Mouse (Mus musculus) embryonic facial prominence, embryonic 14.5 days (tissue): Measurements from ENCODE around the gene Mlph. TPM values are rescaled to one million over a fixed set of nuclear protein-coding genes. Genes with fewer than 3 reads are reported as not detected.

Source experiments
- ATAC-seq: fragments of 200-750 bp; cut with Nextera tagmentation; 2 replicates; pipeline ENCODE4 v1.8.0; 2017; ENCODE audit warnings: low read depth, moderate number of reproducible peaks, moderate TSS enrichment
- DNase-seq: peaks from one replicate; pipeline ENCODE4 v3.0.0-alpha.2; 2015; ENCODE audit warnings: low spot score
- H3K27ac ChIP-seq: fragments of 300-500 bp; sonication (generic); replicated peaks from 2 replicates; pipeline ENCODE4 v1.5.1; 2014; ENCODE audit warnings: low read depth, mild to moderate bottlenecking, low read length, moderate library complexity
- H3K27me3 ChIP-seq: fragments of 300-500 bp; sonication (generic); replicated peaks from 2 replicates; pipeline ENCODE4 v1.6.1; 2014; ENCODE audit warnings: low read length; ENCODE audit not compliant: control insufficient read depth, insufficient read depth
- H3K36me3 ChIP-seq: fragments of 300-500 bp; sonication (generic); 2 replicates; pipeline ENCODE4 v1.6.1; 2014; ENCODE audit warnings: low read length, mixed read lengths; ENCODE audit not compliant: control insufficient read depth, insufficient read depth
- H3K4me1 ChIP-seq: fragments of 300-500 bp; sonication (generic); 2 replicates; pipeline ENCODE4 v1.6.1; 2014; ENCODE audit warnings: antibody characterized with exemption, low read length; ENCODE audit not compliant: control insufficient read depth, insufficient read depth
- H3K4me2 ChIP-seq: fragments of 300-500 bp; sonication (generic); 2 replicates; pipeline ENCODE4 v1.6.1; 2014; ENCODE audit warnings: low read depth, mild to moderate bottlenecking, low read length, moderate library complexity, mixed read lengths
- H3K4me3 ChIP-seq: fragments of 300-500 bp; sonication (generic); 2 replicates; pipeline ENCODE4 v1.5.1; 2014; ENCODE audit warnings: low read depth, mild to moderate bottlenecking, low read length
- H3K9ac ChIP-seq: fragments of 300-500 bp; sonication (generic); 2 replicates; pipeline ENCODE4 v1.6.1; 2014; ENCODE audit warnings: low read depth, mild to moderate bottlenecking, low read length, moderate library complexity, mixed read lengths
- H3K9me3 ChIP-seq: fragments of 300-500 bp; sonication (generic); 2 replicates; pipeline ENCODE4 v1.6.1; 2016; ENCODE audit warnings: low read length; ENCODE audit not compliant: control insufficient read depth
- WGBS: fragments of 180-500 bp; shearing (Covaris S2); extraction: QIAGEN DNeasy Blood & Tissue Kit; methylation state at CpG from one replicate; pipeline ENCODE4 v1.1.7; 2014; 5-methylcytosine and 5-hydroxymethylcytosine counted together
- polyA plus RNA-seq: library from polyadenylated mRNA; unstranded; fragments of >200 nt; fragmentation: Nextera tagmentation; extraction: Ambion mirVana; gene quantifications from 2 replicates; pipeline ENCODE4 v1.2.1, GENCODE M21; 2014

The Mlph gene
- polyA plus RNA-seq, 1 experiment from 2014 or later: 0.86 TPM

DNA sequence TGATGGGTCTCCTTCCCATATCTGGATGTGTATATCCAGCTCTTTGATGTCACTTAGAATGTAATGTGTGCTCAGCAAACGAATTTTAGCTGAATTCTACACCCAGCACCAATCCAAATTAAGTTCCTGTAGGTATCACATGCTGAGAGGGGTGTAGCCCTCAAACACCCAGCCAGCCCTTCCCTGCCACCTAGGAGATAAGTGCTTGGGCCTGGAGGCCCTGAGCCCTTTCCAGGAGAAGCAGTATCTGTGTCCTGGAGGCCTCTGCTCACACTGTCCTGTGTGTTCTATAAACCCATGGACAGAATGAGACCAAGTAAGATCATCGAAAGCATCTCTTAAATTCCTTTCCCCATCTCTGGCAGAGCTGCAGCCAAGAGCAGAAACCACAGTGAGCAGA is 32.4 kb downstream of the Mlph start:
- H3K4me2 ChIP-seq: no peak overlapping the region
- H3K4me3 ChIP-seq: no peak overlapping the region
- no peak overlapping the region for H3K9ac ChIP-seq
- no peak overlapping the region for H3K27ac ChIP-seq
- no peak for DNase-seq
- H3K9me3 ChIP-seq: no peaks in the 10 kb centered on the region
- H3K4me1 ChIP-seq: no peaks in the 10 kb centered on the region
- no peaks in the 10 kb centered on the region for H3K27me3 ChIP-seq
- no peak for ATAC-seq
- no peaks in the 10 kb centered on the region for H3K36me3 ChIP-seq
- WGBS: 76% methylated on average over 2 of the region's 2 CpGs

DNA sequence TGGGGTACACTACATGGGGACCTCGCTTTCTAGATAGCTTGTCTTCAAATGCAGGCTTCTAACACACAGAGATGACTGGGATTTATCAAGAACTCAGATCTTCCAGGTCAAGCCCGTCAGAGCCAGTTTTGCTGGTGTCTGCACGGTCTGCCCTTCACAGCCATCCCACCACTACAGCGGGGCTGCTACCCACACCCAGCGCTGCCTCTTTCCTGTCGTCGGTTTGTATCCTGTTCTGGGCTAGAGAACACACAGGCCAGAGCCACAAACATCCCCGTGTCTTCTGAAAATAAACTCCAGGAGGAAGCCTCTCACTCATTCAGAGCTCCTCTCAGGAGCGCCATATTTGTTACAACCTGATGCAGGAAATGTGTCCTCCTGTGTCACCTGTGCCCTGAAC is 34.4 kb downstream of the Mlph start:
- DNase-seq: no peak
- Histone ChIP-seq H3K4me1 (0 out of 2 replicates have a peak, but pooled peaks cover 5% of the 10 kb centered on the region), H3K27me3 (no peaks in the 10 kb centered on the region), H3K9me3 (no peaks in the 10 kb centered on the region), H3K9ac (no peak overlapping the region), H3K27ac (no peak overlapping the region), H3K4me3 (no peak overlapping the region), H3K36me3 (no peaks in the 10 kb centered on the region), H3K4me2 (no peak overlapping the region)
- WGBS: 64% methylated on average over 9 of the region's 9 CpGs
- ATAC-seq: no peak

DNA sequence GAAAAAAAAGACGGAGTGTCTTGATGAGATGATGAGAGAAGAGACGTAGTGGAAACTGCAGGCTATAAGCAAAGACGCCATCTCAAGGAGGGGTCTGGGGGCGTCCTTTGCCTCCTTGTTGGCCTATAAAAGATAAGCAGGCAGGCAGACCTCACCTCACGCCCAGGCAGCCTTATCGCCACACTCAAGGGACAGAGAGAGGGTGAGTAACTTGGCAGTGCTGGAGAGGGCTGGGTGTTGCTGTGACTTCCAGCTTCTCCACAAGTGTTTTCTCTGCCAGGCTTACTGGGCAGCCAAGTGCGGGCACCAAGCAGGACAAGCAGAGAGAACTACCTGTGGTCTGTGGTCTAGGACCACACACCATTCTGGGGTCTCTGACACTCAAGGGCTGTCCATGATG is 36.8 kb downstream of the Mlph start:
- ATAC-seq: no peak
- H3K4me3 ChIP-seq: no peak overlapping the region
- WGBS: 88% methylated on average over 7 of the region's 7 CpGs

DNA sequence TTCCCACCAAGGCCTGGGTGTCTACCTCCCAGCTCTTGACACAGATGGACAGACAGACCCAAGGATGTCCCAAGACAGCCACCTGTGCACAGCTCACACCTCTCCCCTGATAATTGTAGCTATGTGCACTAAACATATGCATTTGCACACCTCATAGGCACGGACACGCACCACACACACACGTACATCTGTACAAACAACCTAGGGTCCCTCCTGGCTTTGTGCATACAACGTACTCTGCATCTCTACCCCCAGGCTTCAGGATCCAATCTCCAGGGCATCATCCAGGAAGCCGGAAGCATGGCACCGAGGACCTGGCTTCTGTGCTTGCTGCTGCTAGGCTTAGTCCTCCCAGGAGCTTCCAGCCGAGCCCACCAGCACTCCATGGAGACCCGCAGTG is 37.9 kb downstream of the Mlph start, which contains the start of gene Prlh:
Gene Prlh, plus strand, starts transcription at position 301 of the 400 bp plus-strand sequence.
- 80% methylated on average over 8 of the region's 8 CpGs for WGBS

More for the DNA sequence above, 36.8 kb downstream of the Mlph start:
- no peak for DNase-seq
- Histone ChIP-seq H3K27me3 (no peaks in the 10 kb centered on the region), H3K4me2 (no peak overlapping the region), H3K36me3 (no peaks in the 10 kb centered on the region), H3K9ac (no peak overlapping the region), H3K4me1 (0 out of 2 replicates have a peak, but pooled peaks cover 5% of the 10 kb centered on the region), H3K9me3 (no peaks in the 10 kb centered on the region), H3K27ac (no peak overlapping the region)

DNA sequence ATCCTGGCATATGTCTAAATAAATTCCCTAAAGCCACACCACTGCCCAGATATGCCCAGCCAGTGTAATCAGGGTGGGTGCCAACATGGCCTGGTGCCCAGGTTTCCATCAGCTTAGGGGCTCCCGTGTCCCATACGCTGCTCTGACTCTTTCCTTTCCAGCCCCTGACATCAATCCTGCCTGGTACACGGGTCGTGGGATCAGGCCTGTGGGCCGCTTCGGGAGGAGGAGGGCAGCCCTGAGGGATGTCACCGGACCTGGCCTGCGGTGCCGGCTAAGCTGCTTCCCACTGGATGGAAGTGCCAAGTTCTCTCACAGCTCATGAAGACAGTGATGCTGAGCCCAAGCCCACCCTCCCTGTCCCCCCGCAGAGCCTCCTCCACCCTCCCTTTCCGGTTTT is 38.8 kb downstream of the Mlph start:
- ATAC-seq (no peak; the same call in 1 of the 2 replicates), DNase-seq (peak; percentile 12)
- Histone ChIP-seq H3K27me3 (no peaks in the 10 kb centered on the region), H3K9me3 (no peaks in the 10 kb centered on the region), H3K4me2 (no peak overlapping the region), H3K4me3 (no peak overlapping the region), H3K27ac (no peak overlapping the region), H3K36me3 (no peaks in the 10 kb centered on the region), H3K9ac (no peak overlapping the region), H3K4me1 (0 out of 2 replicates have a peak, but pooled peaks cover 5% of the 10 kb centered on the region)
- 64% methylated on average over 10 of the region's 11 CpGs for WGBS

More for the DNA sequence above, 37.9 kb downstream of the Mlph start, which contains the start of gene Prlh:
- DNase-seq: no peak
- no peaks in the 10 kb centered on the region for H3K9me3 ChIP-seq
- H3K27me3 ChIP-seq: no peaks in the 10 kb centered on the region
- no peaks in the 10 kb centered on the region for H3K36me3 ChIP-seq
- H3K4me1 ChIP-seq: 0 out of 2 replicates have a peak, but pooled peaks cover 5% of the 10 kb centered on the region
- no peak for ATAC-seq
- no peak within 1 kb of the TSS for H3K27ac ChIP-seq
- no peak within 1 kb of the TSS for H3K4me3 ChIP-seq
- H3K4me2 ChIP-seq: no peak within 1 kb of the TSS
- no peak within 1 kb of the TSS for H3K9ac ChIP-seq

DNA sequence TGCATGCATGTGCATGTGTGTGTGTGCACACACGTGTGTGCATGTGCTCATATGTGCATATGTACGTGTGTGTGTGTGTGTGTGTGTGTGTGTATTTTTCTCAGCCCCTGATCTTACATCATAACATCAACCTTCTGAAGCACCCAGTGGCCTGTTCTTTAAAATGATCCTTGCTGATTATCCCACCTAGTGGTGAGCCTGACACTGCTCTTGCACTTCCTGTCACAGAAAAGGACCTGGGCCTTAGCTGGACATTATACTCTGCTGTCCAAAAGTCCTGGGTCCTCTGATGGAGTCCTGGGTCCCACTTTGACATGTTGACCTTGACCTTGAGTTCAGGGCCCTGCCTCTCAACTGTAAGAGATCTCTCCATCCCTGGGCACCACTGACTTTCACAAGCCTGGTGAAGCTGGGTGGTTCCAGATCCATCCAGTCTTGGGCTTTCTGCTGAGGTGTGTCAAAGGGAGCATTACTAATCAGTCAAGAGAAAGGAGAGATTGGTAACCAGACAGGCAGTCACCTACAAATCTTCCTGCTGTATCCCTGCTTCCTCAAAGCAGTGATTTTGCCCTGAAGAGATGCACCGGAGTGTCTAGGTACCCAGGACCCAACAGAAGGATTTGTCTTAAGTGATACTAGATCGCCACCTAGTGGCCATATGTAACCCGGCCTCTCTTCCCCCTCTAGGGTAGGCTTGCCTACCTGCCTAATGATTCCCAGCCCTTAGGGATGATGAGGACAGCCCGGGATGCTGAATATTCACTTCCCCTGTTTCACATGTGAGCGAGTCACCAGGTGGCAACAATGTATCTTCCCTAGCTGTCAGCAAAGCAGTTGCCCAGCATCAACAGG is 41.6 kb downstream of the Mlph start:
- Histone ChIP-seq H3K27ac (no peak overlapping the region), H3K4me1 (0 out of 2 replicates have a peak, but pooled peaks cover 5% of the 10 kb centered on the region), H3K4me3 (no peak overlapping the region), H3K4me2 (no peak overlapping the region), H3K9me3 (no peaks in the 10 kb centered on the region), H3K9ac (no peak overlapping the region), H3K27me3 (no peaks in the 10 kb centered on the region), H3K36me3 (no peaks in the 10 kb centered on the region)
- WGBS: 25% methylated on average over 7 of the region's 7 CpGs
- DNase-seq: peak; percentile 89
- ATAC-seq: peak; percentile 90

DNA sequence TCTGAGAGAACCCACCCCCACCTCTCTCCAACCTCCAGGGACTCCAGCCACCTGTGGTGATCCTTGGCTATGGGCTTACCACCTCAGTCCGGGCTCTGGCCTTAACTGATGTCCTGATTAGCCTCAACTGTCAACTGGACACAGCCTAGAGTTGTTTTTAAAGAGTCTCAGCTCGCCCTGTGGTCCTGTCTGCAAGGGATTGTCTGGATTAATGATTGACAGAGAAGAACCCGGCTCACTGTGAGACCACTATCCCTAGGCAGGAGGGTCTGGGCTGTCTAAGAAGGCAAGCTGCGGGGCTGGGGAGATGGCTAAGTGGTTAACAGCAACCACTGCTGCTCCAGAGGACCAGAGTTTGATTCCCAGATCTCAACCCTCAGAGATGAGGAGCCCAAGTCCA is 47.6 kb downstream of the Mlph start:
- Histone ChIP-seq H3K4me3 (no peak overlapping the region), H3K4me1 (peaks cover 7% of the 10 kb centered on the region), H3K36me3 (no peaks in the 10 kb centered on the region), H3K9me3 (no peaks in the 10 kb centered on the region), H3K9ac (no peak overlapping the region; the same call in 1 of the 2 replicates), H3K4me2 (no peak overlapping the region), H3K27ac (no peak overlapping the region; the same call in 1 of the 2 replicates), H3K27me3 (no peaks in the 10 kb centered on the region)
- DNase-seq: no peak
- 30% methylated on average over 4 of the region's 4 CpGs for WGBS
- no peak for ATAC-seq

DNA sequence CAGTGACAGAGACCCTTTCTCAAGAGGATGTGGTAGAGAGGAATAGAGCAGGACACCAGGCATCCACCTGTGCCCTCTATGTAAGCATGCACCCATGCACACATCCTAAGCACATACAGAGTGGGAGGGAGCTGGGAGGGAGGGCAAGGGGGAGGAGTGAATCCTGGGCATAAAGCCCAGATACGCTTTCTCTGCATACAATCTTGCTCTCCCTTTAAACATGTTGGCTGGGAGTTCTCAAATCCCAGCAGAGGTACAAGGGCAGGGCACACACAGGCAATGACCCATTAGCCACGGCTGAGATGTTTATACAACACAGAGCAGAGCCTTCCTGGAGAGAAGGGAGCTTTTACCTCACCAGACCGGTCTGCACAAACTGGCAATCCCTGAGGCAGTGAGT is 48.1 kb downstream of the Mlph start:
- peaks cover 7% of the 10 kb centered on the region for H3K4me1 ChIP-seq
- H3K9ac ChIP-seq: no peak overlapping the region
- DNase-seq (peak; percentile 79), ATAC-seq (peak; percentile 77)
- 9% methylated on average over 3 of the region's 3 CpGs for WGBS
- no peaks in the 10 kb centered on the region for H3K27me3 ChIP-seq
- no peak overlapping the region for H3K27ac ChIP-seq
- H3K9me3 ChIP-seq: no peaks in the 10 kb centered on the region
- no peak overlapping the region for H3K4me2 ChIP-seq
- no peak overlapping the region for H3K4me3 ChIP-seq
- H3K36me3 ChIP-seq: no peaks in the 10 kb centered on the region
